In genomic region chr11:54987974-54988373, GRCm38 (mm10) we compare ENCODE assay signal across 8 mouse cellular contexts. TPM values are rescaled to one million over a fixed set of nuclear protein-coding genes. Genes with fewer than 3 reads are reported as not detected.
A peak's percentile ranks its signal among the peaks of the same experiment; 100 is the strongest.
DNase-seq lines count a peak whose midpoint lies in the region; ATAC-seq and TF ChIP-seq lines count a peak whose summit lies in the region.

No protein-coding gene starts in this region.

- ATAC-seq in midbrain, postnatal 0 days (ENCODE audit: low FRiP score) = no peak
- no peak for ATAC-seq in midbrain, embryonic 15.5 days (replicated peaks)
- ATAC-seq in activated CD4-positive, CD25-positive, alpha-beta regulatory T cell, adult 4 months = no peak
- no peak for ATAC-seq in inflammation-experienced regulatory T-cells, adult 6 months

- TF ChIP-seq CTCF in gastrocnemius, adult 2 months (IDR thresholded peaks at IDR 0.05) = peak; percentile 77
- peak; percentile 70 for TF ChIP-seq CTCF in midbrain, postnatal 0 days (IDR thresholded peaks at IDR 0.05)

- no peak overlapping the region for H3K9ac ChIP-seq in midbrain, postnatal 0 days (replicated peaks; ENCODE audit: low read length, poor library complexity, severe bottlenecking)
- no peak overlapping the region for H3K9ac ChIP-seq in midbrain, embryonic 15.5 days

- no peak overlapping the region for H3K4me2 ChIP-seq in midbrain, postnatal 0 days (ENCODE audit: low read depth, low read length, poor library complexity, severe bottlenecking)
- no peak overlapping the region for H3K4me2 ChIP-seq in midbrain, embryonic 15.5 days

- intact Hi-C loops in gastrocnemius, adult 2 months (cut with DNase I) = loop anchor here (10.0 kb wide), 1 partner anchor 283 kb away; no protein-coding TSS in a partner anchor

- peak; percentile 57 for DNase-seq in gastrocnemius, adult 2 months
- DNase-seq in gastrocnemius, adult 18-20 months (ENCODE audit: low spot score) = no peak
- no peak for DNase-seq in midbrain, postnatal 0 days (ENCODE audit: low spot score)
- peak; percentile 51 for DNase-seq in adipocyte (ENCODE audit: low spot score)
- DNase-seq in lung, postnatal 14 days = peak; percentile 61

- no peak overlapping the region for H3K27ac ChIP-seq in gastrocnemius, adult 2 months
- no peak overlapping the region for H3K27ac ChIP-seq in midbrain, postnatal 0 days (ENCODE audit: low read depth, low read length)
- no peak overlapping the region for H3K27ac ChIP-seq in midbrain, embryonic 15.5 days

- 80% methylated on average over 1 of the region's 1 CpGs for WGBS in midbrain, postnatal 0 days
- WGBS in midbrain, embryonic 15.5 days = 71% methylated on average over 1 of the region's 1 CpGs

- no peaks in the 10 kb centered on the region for H3K4me1 ChIP-seq in midbrain, postnatal 0 days (ENCODE audit: insufficient read depth, low read length)
- no peaks in the 10 kb centered on the region for H3K4me1 ChIP-seq in midbrain, embryonic 15.5 days

- H3K4me3 ChIP-seq in gastrocnemius, adult 2 months = no peak overlapping the region
- H3K4me3 ChIP-seq in midbrain, postnatal 0 days (ENCODE audit: low read depth, low read length) = no peak overlapping the region
- no peak overlapping the region for H3K4me3 ChIP-seq in midbrain, embryonic 15.5 days

- H3K9me3 ChIP-seq in midbrain, postnatal 0 days (ENCODE audit: low read length) = no peaks in the 10 kb centered on the region
- H3K9me3 ChIP-seq in midbrain, embryonic 15.5 days = no peaks in the 10 kb centered on the region

- H3K36me3 ChIP-seq in midbrain, postnatal 0 days (ENCODE audit: insufficient read depth, low read length) = peaks cover 3% of the 10 kb centered on the region; the same call in 1 of the 2 replicates
- no peaks in the 10 kb centered on the region for H3K36me3 ChIP-seq in midbrain, embryonic 15.5 days (replicated peaks)

- H3K27me3 ChIP-seq in midbrain, postnatal 0 days (ENCODE audit: insufficient read depth, low read length) = no peaks in the 10 kb centered on the region
- H3K27me3 ChIP-seq in midbrain, embryonic 15.5 days (replicated peaks) = no peaks in the 10 kb centered on the region

RNA-seq across cellular contexts. Expression of gene Tnip1, which starts 25.3 kb away (rescaled TPM):
- total RNA-seq in gastrocnemius, adult 2 months (2021) = 10 to 100 TPM; 29.8 to 31.7 TPM
- 10 to 100 TPM; 35.9 to 36.3 TPM for total RNA-seq in gastrocnemius, adult 18-20 months (2021)
- 19.2 and 20.9 TPM in 2 replicates for total RNA-seq in midbrain, postnatal 0 days (2014; rRNA removed)
- polyA plus RNA-seq in midbrain, postnatal 0 days (2015; fragmentation: Nextera tagmentation; extraction: Ambion mirVana) = 17.0 and 17.2 TPM in 2 replicates
- 15.4 and 16.4 TPM in 2 replicates for polyA plus RNA-seq in midbrain, embryonic 15.5 days (2015; fragmentation: Nextera tagmentation; extraction: Ambion mirVana)
- 10 to 100 TPM; 81.5 to 98.2 TPM for polyA plus RNA-seq in activated CD4-positive, CD25-positive, alpha-beta regulatory T cell, adult 4 months (2017; shearing (Covaris generic))
- 100 to 1,000 TPM in 2 of 3 experiments, 10 to 100 TPM in 1; 64.4 to 113 (median 110) TPM for polyA plus RNA-seq in inflammation-experienced regulatory T-cells, adult 6 months (2017; shearing (Covaris generic))

RNA-seq across cellular contexts. Expression of gene Anxa6, which starts 45.3 kb away (rescaled TPM):
- 100 to 1,000 TPM; 166 to 187 TPM for total RNA-seq in gastrocnemius, adult 2 months (2021)
- 100 to 1,000 TPM; 169 to 174 TPM for total RNA-seq in gastrocnemius, adult 18-20 months (2021)
- total RNA-seq in midbrain, postnatal 0 days (2014; rRNA removed) = 48.2 and 51.5 TPM in 2 replicates
- 37.6 and 39.3 TPM in 2 replicates for polyA plus RNA-seq in midbrain, postnatal 0 days (2015; fragmentation: Nextera tagmentation; extraction: Ambion mirVana)
- polyA plus RNA-seq in midbrain, embryonic 15.5 days (2015; fragmentation: Nextera tagmentation; extraction: Ambion mirVana) = 42.2 and 48.0 TPM in 2 replicates
- 100 to 1,000 TPM; 447 to 527 TPM for polyA plus RNA-seq in activated CD4-positive, CD25-positive, alpha-beta regulatory T cell, adult 4 months (2017; shearing (Covaris generic))
- polyA plus RNA-seq in inflammation-experienced regulatory T-cells, adult 6 months (2017; shearing (Covaris generic)) = 100 to 1,000 TPM; 347 to 625 (median 370) TPM

Comparison
In these comparisons a context has a peak if more than half of its experiments do, and no peak if none do; other contexts are left out.
1. DNase-seq: peak in gastrocnemius, adult 2 months (single experiment), adipocyte (single experiment) and lung, postnatal 14 days (single experiment); none in gastrocnemius, adult 18-20 months (single experiment) and midbrain, postnatal 0 days (single experiment).